Mouse (Mus musculus) stomach, postnatal 0 days (tissue): ENCODE results near the gene Cep250. TPM values are rescaled to one million over a fixed set of nuclear protein-coding genes. Genes with fewer than 3 reads are reported as not detected.
"Not testable (repeated sequence)": the region's sequence is repeated elsewhere in the genome, so short reads cannot be mapped to it uniquely, and the experiment has no call there.

Experiments
- ATAC-seq: fragments of 200-750 bp; cut with Nextera tagmentation; 2 replicates; pipeline ENCODE4 v1.8.0; 2017; ENCODE audit not compliant: low FRiP score, low TSS enrichment
- DNase-seq: peaks from one replicate; pipeline ENCODE4 v3.0.0-alpha.2; 2016; ENCODE audit warnings: low spot score
- H3K27ac ChIP-seq: fragments of 300-500 bp; sonication (generic); replicated peaks from 2 replicates; pipeline ENCODE4 v1.5.1; 2014; ENCODE audit warnings: mild to moderate bottlenecking, control low read depth
- H3K27me3 ChIP-seq: fragments of 300-500 bp; sonication (generic); 2 replicates; pipeline ENCODE4 v1.6.1; 2014; ENCODE audit warnings: low read length; ENCODE audit not compliant: control insufficient read depth, insufficient read depth
- H3K36me3 ChIP-seq: fragments of 300-500 bp; sonication (generic); 2 replicates; pipeline ENCODE4 v1.6.1; 2014; ENCODE audit warnings: low read length, mixed read lengths; ENCODE audit not compliant: control insufficient read depth, insufficient read depth
- H3K4me1 ChIP-seq: fragments of 300-500 bp; sonication (generic); replicated peaks from 2 replicates; pipeline ENCODE4 v1.6.1; 2014; ENCODE audit warnings: antibody characterized with exemption; ENCODE audit not compliant: control insufficient read depth, insufficient read depth
- H3K4me2 ChIP-seq: fragments of 300-500 bp; sonication (generic); replicated peaks from 2 replicates; pipeline ENCODE4 v1.6.1; 2014; ENCODE audit warnings: low read depth, mild to moderate bottlenecking, control low read depth, moderate library complexity
- H3K4me3 ChIP-seq: fragments of 300-500 bp; sonication (generic); 2 replicates; pipeline ENCODE4 v1.5.1; 2014; ENCODE audit warnings: low read depth, low read length, control low read depth
- H3K9ac ChIP-seq: fragments of 300-500 bp; sonication (generic); 2 replicates; pipeline ENCODE4 v1.6.1; 2014; ENCODE audit warnings: mild to moderate bottlenecking, low read length, control low read depth, mixed read lengths
- H3K9me3 ChIP-seq: fragments of 300-500 bp; sonication (generic); 2 replicates; pipeline ENCODE4 v1.6.1; 2016; ENCODE audit warnings: low read length; ENCODE audit not compliant: control insufficient read depth
- CTCF ChIP-seq: IDR thresholded peaks from 2 replicates; pipeline ENCODE4 v1.5.1; 2016; ENCODE audit warnings: antibody characterized with exemption, low read depth, mild to moderate bottlenecking, moderate library complexity
- EP300 ChIP-seq: optimal IDR thresholded peaks from 2 replicates; pipeline ENCODE3; 2016; ENCODE audit warnings: antibody characterized with exemption
- WGBS: fragments of 180-500 bp; shearing (Covaris S2); extraction: QIAGEN DNeasy Blood & Tissue Kit; methylation state at CpG from one replicate; pipeline ENCODE4 v1.1.7; 2014; 5-methylcytosine and 5-hydroxymethylcytosine counted together
- polyA plus RNA-seq: library from polyadenylated mRNA; unstranded; fragments of >200 nt; fragmentation: Nextera tagmentation; extraction: Ambion mirVana; gene quantifications from 2 replicates; pipeline ENCODE4 v1.2.1, GENCODE M21; 2015

Gene Cep250
- polyA plus RNA-seq: 4.0 and 4.6 TPM in 2 replicates

DNA sequence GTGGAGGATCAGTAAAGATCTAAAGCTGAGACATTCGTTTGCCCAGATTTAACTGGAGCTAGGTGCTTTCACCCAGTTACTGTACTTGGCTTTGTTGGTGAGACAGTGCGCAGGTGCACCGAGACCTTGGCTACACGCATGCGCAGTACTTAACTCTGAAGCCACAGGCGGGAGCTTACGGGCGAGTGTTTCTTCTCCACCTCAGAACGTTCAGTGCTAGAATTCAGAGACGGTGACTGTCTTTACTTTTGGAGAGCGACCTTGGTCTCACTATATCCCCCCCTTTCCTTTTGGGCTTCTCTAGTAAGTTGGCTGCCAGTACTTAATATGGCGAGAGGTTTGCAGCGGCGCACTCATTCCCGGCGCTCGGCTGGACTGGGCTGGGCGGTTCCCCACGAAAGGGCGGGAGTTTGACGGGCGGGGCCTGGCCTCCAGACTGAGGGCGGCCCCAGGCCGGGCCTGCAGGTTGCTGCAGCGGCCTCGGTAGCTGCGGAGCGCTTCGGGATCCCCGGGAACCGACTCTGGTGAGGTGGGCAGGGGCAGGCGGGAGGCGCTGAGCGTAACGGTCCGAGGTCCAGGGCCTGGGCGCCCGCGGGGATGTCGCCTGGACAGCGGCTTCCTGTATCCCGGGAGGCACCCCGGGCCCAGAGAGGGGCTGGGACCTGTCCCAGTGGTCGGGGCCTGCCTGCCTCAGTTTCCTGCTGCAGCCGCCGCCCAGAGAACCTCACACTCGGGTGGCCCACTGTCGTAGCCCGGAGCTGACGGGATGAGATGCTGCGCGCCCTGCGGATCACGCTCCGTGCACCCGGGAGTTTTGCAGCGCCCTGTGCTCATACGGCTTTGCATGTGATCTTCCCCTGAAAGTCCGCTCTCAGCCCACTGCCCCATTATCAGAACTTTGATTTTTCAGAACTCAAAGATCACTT lies at the start of gene Cep250:
Cep250 (plus strand) TSS at position 325 of the 926 bp plus-strand sequence.
- peak within 1 kb of the TSS; percentile 85 for H3K4me3 ChIP-seq
- no peaks in the 10 kb centered on the region for H3K9me3 ChIP-seq
- peak within 1 kb of the TSS; percentile 87 for H3K4me2 ChIP-seq
- H3K36me3 ChIP-seq: no peaks in the 10 kb centered on the region
- DNase-seq (peak; percentile 94), ATAC-seq (peak; percentile 97)
- peak within 1 kb of the TSS; percentile 83 for H3K27ac ChIP-seq
- H3K9ac ChIP-seq: peak within 1 kb of the TSS; percentile 93
- no peaks in the 10 kb centered on the region for H3K27me3 ChIP-seq
- WGBS: under 1% methylated on average over 56 of the region's 59 CpGs
- no peak for TF ChIP-seq CTCF
- TF ChIP-seq EP300: no peak
- no peaks in the 10 kb centered on the region for H3K4me1 ChIP-seq

DNA sequence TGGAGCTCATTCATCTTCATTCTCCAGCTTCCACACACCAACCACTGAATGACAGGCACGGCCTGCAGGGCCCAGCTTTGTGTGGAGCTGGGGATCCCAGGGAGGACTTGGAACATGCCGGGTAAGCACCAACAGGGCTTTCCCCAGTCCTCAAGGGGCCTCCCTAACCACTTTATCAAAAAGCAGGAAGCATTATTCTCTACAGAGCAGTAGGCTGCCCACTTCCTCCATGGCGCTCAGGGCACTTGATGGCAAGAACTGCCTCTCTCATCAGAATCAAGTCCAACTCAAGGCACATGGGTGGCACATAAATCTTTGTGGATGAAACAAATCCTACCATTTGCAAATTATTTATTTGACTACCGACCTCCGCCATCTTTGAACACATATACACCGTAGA lies 41.6 kb upstream of the Cep250 start:
- no peak for DNase-seq
- 92% methylated on average over 6 of the region's 6 CpGs for WGBS
- H3K4me3 ChIP-seq: no peak overlapping the region
- H3K27ac ChIP-seq: no peak overlapping the region
- no peak overlapping the region for H3K4me2 ChIP-seq
- H3K36me3 ChIP-seq: peaks cover 8% of the 10 kb centered on the region; the same call in 1 of the 2 replicates
- no peaks in the 10 kb centered on the region for H3K4me1 ChIP-seq
- H3K9me3 ChIP-seq: no peaks in the 10 kb centered on the region
- no peak for ATAC-seq
- no peak overlapping the region for H3K9ac ChIP-seq
- H3K27me3 ChIP-seq: no peaks in the 10 kb centered on the region
- TF ChIP-seq CTCF (no peak), EP300 (no peak)

DNA sequence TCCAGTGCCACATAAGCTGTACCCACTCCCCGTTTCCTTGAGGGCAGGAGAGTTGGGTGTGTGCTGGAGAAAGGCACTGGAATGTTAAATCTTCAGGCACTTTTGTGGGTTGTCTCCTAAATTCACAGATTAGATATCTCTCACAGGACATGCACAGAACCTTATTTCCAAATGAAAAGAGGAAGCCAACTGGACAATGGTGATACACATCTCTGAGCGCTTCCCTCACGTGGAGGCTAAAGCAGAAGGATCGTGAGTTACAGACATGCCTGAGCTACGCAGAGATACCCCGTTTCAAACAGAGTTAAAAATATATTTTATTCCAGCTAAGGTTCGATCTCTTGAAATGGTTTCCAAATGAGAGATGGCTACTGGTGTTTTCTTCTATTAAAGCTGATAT lies 33.1 kb upstream of the Cep250 start:
- no peak for DNase-seq

DNA sequence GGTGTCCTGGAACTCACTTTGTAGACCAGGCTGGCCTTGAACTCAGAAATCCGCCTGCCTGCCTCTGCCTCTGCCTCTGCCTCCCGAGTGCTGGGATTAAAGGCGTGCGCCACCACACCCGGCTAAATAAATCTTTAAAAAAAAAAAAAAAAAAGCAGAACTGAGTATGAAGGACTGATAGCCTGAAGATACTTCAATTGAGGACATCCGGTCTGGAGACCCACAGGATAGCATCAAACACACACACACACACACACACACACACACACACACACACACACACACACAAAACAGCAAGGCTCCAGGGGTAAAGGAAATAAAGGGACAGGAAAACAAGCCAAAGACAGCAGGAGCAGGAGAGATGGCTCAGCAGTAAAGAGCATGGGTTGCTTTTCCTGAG lies 31.0 kb upstream of the Cep250 start:
- not testable (repeated sequence) for H3K9ac ChIP-seq, H3K9me3 ChIP-seq, H3K4me3 ChIP-seq, DNase-seq, H3K4me2 ChIP-seq, H3K4me1 ChIP-seq, H3K27me3 ChIP-seq, H3K27ac ChIP-seq, H3K36me3 ChIP-seq, ATAC-seq
- 86% methylated on average over 6 of the region's 6 CpGs for WGBS

More for the DNA sequence above, 33.1 kb upstream of the Cep250 start:
- H3K4me2 ChIP-seq: no peak overlapping the region
- ATAC-seq: no peak
- H3K27ac ChIP-seq: no peak overlapping the region
- no peak overlapping the region for H3K9ac ChIP-seq
- H3K27me3 ChIP-seq: no peaks in the 10 kb centered on the region
- 96% methylated on average over 7 of the region's 7 CpGs for WGBS
- no peak overlapping the region for H3K4me3 ChIP-seq
- no peaks in the 10 kb centered on the region for H3K4me1 ChIP-seq
- TF ChIP-seq EP300 (no peak), CTCF (no peak)
- no peaks in the 10 kb centered on the region for H3K9me3 ChIP-seq
- H3K36me3 ChIP-seq: peaks cover 6% of the 10 kb centered on the region; the same call in 1 of the 2 replicates

DNA sequence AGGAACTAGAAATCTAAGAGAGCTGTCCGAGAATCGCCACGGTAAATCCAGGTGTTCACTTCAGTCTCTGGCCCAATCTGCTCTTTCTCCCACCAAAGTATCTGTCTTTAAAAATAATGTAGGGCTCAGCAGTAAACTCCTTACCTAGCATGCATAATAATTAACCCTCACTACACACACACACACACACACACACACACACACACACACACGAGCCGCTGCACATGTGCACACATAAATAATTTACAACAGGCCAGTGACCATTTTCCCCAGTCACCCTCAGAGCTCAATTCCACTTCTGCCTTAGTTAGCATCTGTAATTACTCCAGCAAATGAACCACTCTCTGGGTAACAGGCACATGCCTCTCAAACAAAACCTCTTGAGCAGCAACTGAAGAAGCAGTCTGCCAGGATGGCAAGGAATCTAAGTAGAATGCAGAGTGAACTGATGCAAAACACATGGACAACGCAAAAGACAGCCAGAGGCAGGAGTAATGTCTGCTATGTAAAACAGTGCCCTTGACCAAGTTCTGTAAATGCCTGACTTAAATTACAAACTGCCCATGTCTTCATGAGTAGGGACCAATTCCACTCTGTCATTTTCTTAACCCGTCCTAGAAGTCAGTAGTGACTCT lies 27.4 kb upstream of the Cep250 start:
- no peak for TF ChIP-seq CTCF
- H3K27me3 ChIP-seq: no peaks in the 10 kb centered on the region
- H3K4me1 ChIP-seq: peaks cover 5% of the 10 kb centered on the region; the same call in 1 of the 2 replicates
- ATAC-seq (no peak), DNase-seq (no peak)
- no peaks in the 10 kb centered on the region for H3K36me3 ChIP-seq
- H3K27ac ChIP-seq: peak overlapping the region; percentile 90; the same call in 1 of the 2 replicates
- 70% methylated on average over 7 of the region's 7 CpGs for WGBS
- H3K4me3 ChIP-seq: peak overlapping the region; percentile 65
- H3K9me3 ChIP-seq: no peaks in the 10 kb centered on the region
- peak overlapping the region; percentile 75 for H3K4me2 ChIP-seq
- H3K9ac ChIP-seq: no peak overlapping the region; the same call in 1 of the 2 replicates
